Mouse (Mus musculus): ENCODE results near the gene Btn2a2.
A peak's percentile ranks its signal among the peaks of the same experiment; 100 is the strongest.
"Not testable (repeated sequence)": the region's sequence is repeated elsewhere in the genome, so short reads cannot be mapped to it uniquely, and the experiment has no call there.

Gene Btn2a2

DNA sequence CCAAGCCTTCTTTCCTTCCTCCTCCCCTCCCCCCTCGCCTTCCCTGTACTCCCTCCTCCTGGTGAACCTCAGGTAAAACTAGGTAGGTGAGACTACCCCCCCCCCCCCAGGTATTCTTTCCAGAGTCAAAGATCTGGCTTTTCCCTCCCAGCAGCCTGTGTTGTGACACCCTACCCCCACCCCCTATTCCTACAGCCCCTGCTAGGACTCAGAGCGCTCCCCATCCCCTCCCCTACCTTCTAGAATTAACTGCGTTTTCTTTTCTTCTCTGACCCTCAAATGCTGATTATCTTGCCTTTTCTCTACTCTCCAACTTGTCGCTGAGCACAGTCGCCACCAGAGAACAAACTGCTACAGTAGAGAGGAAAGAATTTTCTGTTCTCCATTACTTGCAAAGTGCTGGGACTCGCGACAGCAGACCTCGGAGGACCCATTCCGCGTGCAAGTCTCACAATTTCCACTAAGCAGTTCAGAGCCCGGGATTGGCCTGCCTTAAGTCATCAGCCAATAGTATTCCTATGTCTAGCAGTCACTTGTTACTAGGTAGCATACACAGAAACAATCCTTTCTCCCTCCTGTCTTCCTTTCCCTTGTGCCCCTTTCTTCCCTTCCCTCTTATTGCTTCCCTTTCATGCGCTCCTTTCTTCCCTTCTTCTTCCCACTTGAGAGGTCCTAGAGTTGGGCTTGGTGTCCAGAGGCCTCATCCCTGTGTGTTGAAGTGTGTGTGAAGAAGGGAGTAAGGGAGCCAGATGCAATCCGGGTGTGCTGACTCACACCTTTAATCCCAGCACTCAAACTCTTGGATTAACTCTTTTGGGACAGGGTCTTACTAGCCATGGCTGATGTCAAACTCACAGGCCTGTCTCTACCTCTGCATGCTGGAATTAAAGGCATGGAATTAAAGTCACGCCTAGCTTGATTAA, at the start of gene Btn2a2:
Gene Btn2a2, minus strand, starts transcription at position 458 of the 923 bp plus-strand sequence.
- DNase-seq (ENCODE audit: extremely low read depth, low read depth, low spot score): no peak

DNA sequence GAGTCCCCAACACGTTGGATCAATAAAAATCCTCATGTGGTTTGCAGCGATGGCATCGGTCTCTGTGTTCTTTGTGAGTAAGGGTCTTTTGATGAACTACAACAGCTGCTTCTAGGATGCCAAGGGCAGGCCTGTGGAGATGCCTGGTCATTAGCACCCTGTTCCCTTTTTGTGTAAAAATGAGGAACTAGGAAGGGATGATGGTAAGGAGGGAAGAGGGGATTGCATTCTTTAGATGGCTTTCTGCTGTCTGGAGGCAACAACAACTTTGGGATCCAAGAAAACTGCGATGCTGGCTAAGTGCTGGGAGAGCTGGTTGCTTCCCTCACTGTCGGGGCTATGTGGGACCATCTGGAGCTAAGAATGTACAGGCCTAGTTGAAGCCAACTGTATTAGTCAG, 49.6 kb upstream of the Btn2a2 start:
- no peak for DNase-seq (ENCODE audit: extremely low read depth, low read depth, low spot score)

DNA sequence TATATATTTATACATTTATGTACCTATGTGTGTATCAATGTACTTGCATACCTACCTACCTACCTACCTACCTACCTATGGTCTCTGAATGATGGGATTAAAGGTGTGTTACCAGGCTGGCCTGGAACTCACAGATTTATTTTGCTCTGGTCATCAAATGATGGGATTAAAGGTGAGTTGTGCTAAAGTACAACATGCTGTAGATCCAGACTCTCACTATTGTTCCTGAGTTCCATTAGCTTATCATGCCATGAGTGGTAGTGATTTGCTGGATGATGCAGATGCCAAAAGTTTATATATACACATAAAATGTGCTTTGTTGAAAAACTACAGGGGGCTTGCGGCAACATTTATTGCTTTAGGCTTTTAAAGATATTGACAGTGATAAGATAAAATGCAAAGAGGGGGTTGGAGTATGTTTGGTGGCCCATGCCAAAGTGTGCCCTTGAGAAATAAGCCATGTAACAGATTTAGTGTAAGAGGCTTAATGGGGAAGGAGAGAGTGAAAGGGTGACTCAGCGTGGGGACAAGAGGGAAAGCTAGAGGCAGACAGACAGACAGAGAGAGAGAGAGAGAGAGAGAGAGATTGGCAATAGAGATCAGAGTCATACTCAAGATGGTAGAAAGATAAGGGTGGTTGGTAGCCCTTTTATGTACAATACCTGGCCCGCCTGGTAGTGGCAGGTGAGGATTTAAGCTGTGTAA, 48.5 kb upstream of the Btn2a2 start:
- DNase-seq (ENCODE audit: extremely low read depth, low read depth, low spot score): no peak

DNA sequence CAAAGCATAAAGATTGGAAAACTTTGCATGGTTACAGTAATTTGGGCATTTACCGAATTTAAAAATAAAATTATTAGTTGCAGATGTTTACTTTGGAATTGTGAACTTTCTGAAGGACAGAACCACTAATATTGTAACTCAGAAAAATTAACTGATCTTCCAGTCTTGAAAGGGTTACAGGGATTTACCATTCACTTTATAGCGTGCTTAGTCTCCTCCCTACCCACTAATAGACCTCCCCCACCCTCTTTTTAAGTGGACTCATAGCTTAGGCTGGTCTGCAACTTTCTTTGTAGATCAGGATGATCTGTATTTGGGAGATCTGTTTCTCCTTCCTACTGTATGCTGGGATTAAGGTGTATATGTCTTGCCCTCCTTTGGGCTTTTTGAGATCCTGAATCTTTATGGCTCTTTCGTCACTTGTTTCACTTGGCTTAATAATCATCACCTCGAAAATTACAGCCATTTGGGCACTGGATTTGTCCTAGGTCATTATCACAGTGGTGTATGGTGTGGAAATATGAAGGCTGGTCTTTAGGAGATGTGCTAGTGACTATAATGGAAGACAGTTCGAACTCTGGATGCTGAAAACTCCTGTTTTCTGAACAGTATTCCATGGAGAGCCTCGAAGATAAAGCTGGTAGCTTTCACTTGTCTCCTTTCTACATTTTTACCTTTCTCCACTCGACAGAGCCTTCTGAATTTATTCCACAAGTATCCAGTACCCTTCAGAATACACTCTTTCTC, 47.6 kb upstream of the Btn2a2 start:
- DNase-seq (ENCODE audit: extremely low read depth, low read depth, low spot score): no peak

DNA sequence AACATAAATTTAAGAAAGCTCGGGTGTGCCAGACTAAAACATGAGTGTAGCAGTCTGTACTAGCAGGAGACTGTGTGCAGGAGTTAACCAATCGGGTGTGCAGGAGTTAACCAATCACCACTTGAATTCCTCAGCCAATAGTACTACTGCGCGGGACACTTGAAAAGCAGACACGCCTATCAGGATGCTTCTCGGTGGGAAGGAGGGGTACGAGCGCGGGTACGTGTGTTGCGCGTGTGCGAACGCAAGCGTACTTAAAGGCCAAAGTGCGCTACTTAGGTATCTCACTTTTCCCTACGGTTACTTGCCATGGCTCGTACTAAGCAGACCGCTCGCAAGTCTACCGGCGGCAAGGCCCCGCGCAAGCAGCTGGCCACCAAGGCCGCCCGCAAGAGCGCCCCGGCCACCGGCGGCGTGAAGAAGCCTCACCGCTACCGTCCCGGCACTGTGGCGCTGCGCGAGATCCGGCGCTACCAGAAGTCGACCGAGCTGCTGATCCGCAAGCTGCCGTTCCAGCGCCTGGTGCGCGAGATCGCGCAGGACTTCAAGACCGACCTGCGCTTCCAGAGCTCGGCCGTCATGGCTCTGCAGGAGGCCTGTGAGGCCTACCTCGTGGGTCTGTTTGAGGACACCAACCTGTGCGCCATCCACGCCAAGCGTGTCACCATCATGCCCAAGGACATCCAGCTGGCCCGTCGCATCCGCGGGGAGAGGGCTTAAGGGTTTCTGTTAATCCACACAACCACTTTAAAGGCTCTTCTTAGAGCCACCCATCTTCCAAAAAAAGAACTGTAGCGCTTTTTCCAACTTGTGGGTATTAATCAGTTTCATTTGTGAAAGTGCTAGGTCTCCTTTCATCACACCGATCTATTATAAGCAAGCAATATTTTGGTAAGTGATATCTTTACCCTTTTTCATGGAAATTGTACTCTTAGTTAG, 46.7 kb upstream of the Btn2a2 start, which contains the start of gene Hist1h3g:
Gene Hist1h3g, plus strand, starts transcription at position 286 of the 939 bp plus-strand sequence.
- peak; percentile 83 for DNase-seq (ENCODE audit: extremely low read depth, low read depth, low spot score)

DNA sequence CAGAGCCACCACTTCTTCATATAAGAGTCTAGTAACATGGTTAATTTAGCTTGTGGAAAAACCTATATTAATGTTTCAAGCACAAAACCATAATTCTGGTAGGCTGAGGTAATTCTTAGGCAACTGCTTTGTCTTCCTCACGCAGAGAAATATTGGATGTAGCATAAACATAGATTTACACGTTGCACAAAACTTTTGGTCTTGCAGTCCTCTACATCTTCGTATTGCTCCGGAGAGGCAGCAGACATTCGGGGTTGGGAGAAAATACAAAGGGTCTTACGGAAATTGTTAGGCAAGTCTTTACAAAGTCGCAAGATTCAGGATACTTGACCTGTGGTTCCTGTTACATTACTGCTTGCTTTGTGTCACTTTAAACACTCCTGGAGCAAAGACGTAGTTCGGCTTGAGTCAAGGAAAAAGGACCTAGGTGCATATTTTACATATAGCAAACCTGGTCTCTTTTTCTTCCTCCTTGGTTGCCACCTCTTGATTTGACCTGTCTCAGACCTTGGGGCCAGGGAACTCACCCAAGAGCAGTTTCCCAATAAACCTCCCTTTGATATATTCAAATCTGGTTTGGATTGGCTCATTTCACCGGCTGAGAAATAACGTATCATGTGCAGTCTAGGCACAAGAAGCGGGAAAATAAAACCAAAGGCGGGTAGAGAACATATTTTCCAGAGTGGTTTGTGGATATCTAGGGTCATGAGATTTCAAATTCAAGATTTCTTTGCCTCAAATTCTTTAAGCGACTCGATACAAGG, 45.9 kb upstream of the Btn2a2 start:
- DNase-seq (ENCODE audit: extremely low read depth, low read depth, low spot score): no peak

DNA sequence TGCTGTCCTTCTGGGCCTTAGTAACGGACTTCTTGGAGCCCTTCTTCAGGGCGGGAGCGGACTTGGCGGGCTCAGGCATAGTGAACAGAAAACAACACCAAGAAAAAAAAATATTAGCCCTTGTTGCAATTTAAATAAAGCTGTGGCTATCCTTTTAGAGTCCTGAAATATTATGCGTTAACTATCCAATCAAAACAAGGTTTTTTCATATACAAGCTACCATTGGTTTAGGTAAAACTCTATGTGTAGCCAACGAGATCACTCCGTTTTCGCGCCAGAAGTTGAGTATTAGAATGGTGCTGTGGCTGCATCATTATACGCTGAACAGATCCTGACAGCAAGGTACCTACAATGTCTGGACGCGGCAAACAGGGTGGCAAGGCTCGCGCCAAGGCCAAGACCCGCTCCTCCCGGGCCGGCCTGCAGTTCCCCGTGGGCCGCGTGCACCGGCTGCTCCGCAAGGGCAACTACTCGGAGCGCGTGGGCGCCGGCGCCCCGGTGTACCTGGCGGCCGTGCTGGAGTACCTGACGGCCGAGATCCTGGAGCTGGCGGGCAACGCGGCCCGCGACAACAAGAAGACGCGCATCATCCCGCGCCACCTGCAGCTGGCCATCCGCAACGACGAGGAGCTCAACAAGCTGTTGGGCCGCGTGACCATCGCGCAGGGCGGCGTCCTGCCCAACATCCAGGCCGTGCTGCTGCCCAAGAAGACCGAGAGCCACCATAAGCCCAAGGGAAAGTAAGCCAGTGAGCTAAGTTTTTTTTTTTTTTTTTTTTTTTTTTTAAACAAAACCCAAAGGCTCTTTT, 45.1 kb upstream of the Btn2a2 start, which contains the start of gene Hist1h2af:
Gene Hist1h2af, plus strand, starts transcription at position 347 of the 808 bp plus-strand sequence.
- not testable (repeated sequence) for DNase-seq (ENCODE audit: extremely low read depth, low read depth, low spot score)

DNA sequence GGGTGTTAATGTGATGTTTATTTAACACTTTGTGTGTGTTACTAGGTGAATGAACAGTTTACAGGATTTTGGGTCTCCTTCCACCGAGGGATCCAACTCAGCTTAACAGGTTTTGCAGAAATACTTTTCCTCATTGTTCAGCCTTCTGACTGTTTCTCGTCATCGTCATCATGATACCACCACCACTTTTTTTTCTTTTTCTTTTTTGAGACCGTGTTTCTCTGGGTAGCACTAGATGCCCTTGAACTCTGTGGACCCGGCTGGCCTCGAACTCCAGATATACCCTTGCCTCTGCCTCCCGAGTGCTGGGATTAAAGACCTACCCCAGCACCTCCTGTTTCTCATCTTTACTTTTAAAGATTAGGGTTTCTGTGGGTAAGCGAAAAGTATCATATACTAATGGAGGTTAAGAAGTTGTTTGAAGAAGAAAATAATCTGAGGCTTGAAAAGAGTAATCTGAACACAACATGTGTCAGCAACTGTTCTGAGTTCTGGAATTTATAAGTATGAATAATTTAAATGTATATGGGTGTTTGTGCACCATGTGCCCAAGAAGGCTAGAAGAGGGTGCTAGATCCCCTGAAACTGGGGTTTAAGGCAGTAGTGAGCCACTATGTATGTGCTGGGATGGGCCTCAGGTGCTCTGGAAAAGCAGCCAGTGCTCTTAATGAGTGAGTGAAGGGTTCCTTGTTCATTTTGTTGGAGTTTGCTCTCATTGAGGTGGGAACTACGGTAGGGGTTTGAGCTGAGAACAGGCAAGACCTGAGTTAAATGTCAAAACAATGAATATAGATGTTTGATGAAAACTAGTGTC, 43.8 kb upstream of the Btn2a2 start:
- DNase-seq (ENCODE audit: extremely low read depth, low read depth, low spot score): no peak

DNA sequence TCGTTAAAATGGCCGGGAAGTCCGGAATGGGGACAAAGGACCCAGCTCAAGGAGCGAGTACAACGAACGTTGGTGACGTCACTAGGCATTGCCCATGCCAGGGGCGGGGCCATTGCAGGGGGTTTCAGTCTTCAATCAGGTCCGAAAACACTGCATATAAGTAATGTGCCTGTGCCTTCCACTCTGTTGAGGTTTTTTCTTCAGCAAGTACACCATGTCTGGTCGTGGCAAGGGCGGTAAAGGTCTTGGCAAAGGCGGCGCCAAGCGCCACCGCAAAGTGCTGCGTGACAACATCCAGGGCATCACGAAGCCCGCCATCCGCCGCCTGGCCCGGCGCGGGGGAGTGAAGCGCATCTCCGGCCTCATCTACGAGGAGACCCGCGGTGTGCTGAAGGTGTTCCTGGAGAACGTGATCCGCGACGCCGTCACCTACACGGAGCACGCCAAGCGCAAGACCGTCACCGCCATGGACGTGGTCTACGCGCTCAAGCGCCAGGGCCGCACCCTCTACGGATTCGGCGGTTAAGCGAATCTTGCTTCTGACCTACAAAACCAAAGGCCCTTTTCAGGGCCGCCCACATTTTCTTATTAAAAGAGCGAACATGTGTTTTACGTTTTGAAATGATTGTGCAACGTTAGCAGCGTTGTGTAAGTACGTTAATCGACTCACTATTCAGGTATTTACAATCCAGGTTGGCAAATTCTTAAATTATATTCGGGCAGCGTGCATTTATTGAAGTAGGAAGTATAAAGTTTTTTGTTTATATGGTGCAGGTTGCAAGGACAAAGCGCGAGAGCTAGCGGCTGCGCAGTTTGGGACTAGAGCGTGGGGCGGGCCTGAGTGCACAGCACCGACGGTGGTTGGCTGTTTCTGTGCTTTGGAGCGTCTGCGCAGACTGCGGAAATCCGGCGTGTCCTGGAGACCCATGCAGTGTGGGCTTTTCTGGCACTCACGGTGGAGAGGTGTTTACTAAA, 42.5 kb upstream of the Btn2a2 start, which contains the start of gene Hist1h4h:
Gene Hist1h4h, plus strand, starts transcription at position 150 of the 975 bp plus-strand sequence.
- DNase-seq (ENCODE audit: extremely low read depth, low read depth, low spot score): no peak

DNA sequence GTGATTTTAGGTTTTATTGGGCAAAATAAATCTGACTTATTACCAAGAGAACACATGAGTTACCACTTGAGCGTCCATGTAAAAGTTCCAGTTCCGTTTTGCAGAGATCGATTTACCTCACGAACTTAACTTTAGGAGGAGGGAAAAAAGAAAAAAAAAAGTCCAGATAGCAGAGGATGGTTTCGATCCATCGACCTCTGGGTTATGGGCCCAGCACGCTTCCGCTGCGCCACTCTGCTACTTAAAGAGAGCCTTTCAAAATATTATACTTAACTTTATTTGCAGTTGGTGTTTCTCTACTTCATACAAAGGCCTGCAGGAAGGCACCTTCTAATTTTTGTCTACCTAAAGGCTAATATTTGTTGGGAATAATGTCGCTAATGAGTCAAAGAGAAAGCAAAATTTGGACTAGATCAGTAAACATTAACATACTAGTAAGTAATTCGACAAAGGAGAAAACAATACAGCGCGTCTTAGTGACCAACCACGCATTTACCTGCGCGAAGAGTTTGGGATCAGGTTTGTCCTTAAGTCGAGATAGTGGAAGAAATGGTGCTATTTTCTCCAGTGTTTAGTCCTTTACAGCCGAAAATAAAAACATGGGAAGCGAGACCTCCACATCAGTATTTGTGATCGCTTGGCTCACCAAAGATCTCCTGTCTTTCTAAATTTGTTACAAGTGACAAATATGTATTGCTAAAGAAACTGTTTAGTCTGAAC, 41.7 kb upstream of the Btn2a2 start:
- DNase-seq (ENCODE audit: extremely low read depth, low read depth, low spot score): no peak

DNA sequence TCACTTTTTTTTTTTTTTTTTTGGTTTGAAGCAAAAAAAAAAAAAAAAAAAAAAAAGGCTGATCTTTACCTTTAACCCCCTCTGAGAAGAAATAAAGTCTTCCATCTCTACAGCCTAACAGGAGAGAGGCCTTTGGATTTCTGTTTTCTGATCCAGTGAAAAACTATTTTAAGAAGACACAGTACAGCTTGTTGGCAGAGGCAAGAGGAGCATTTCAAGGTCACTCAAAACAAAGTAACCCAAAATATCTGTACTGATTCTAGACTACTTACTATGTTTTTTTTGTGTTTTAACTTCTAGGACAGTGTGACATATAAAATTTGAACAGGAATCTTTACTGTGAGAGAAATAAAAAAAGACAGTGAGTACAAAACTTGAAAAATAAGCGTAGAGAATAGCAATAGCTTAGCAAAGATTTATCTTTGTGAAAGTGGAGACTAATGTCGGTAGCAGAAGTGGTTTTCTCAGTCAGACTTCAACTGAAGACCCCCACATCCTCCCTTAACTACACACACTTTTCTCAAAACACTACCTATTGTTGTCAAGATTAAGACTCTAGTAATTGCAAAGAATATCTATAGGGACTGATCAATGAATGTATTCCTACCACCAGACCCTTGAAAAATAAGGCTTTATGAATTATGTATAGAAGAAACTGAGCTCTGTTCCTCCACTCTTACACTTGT, 41.0 kb upstream of the Btn2a2 start:
- DNase-seq (ENCODE audit: extremely low read depth, low read depth, low spot score): no peak

DNA sequence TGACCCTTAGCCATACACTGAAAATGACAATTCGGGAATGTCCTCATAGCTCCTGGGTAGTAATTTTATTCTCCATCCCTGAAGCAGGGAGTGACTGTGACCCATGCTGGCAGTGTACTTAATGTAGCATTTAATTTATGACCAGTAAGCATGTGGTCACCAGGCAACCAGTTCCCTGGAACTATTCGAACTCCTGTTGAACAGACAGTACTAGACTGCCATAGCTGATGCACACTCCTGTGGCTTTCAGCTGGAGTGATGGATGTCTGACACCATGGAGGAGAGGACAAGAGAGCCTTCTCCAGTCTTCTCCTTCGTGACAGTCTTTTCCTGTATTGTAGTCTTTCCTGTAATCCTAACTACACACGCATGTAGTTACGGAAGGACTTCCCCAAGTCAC, 40.3 kb upstream of the Btn2a2 start:
- no peak for DNase-seq (ENCODE audit: extremely low read depth, low read depth, low spot score)

DNA sequence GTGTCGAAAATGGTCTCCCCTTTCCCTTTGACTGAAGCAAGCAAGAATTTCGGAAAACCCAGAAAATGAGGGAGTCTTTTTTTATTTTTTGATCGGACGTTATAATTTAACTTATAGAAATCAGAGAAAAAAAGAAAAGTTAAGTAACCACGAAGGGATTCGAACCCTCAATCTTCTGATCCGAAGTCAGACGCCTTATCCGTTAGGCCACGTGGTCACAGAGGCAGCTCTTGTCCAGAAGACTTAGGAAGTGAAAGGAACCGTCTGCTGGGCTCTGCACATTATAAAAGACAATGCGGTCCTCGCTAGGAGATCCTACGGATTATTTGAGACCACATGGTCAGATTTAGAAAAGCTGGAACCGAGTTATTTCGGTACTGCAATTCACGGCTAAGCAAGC, 37.7 kb upstream of the Btn2a2 start:
- DNase-seq (ENCODE audit: extremely low read depth, low read depth, low spot score): no peak

DNA sequence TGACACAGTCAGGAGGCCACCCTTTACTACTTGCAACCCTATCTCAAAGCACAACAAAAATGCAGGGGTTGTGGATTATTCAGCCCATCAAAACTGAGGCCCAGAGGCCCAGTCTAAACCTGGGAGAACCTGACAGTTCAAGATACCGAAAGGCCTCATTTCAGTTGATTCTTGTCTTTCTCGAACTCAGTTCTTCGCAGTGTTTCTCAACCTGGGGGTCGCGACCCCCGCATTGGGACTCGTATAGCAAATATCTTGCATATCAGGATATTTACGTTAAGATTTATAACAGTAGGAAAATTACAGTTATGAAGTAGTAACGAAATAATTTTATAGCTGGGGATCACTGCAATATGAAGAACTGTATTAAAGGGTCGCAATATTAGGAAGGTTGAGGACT, 37.2 kb upstream of the Btn2a2 start:
- no peak for DNase-seq (ENCODE audit: extremely low read depth, low read depth, low spot score)

DNA sequence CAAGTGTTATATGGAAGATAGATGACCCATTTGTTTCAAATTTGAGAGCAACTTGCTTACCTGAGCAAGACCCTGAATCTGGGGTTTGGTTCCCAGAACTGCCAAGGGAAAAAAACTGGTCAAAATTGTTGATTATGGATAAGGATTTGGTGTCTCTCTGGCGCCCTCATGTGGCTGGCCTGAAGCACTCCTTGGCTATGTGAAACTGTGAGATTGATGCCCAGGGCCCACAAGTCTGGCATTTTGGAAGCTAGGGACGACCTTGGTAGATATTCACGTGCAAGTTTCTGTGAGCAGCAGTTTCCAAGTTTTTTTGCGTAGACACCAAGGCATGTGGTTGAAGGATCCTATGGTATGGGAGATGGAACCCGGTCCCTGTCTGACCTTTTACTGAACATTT, 36.0 kb upstream of the Btn2a2 start:
- DNase-seq (ENCODE audit: extremely low read depth, low read depth, low spot score): no peak

Data from fat pad, adult 2 months (tissue).